ENCODE assay signal across 20 mouse cellular contexts in the genomic region with DNA sequence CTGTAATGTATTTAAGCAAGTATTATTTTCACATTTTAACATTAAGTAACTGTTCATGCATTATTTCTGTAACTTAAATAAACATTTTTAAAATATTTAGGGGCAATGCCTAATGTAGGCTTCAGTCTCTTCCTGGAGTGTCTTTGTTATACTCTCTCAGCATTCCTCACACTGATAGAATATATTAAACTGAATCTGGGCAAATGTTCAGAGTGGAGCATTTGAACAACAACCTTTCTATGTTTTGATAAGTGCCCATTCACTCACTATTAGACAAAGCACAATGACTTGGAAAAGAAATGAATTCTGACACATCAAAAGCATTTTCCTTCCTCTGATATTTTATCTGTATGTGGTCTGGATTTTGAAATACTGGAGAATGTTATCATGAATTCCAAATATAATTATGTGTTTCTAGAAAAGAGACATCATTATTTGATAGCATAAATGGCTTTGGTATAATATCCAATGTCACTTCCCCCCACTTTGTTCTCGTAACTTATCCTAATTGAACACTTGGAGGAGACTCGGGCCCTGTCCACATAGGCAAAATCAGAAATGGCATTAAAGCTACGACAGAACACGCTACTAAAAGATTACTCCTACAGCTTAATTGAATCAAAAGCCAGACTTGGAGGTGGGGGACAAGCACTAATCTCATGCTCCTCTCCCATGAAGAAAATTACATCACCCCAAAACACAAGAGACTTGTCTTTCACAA.
DNase-seq lines count a peak whose midpoint lies in the region; ATAC-seq and TF ChIP-seq lines count a peak whose summit lies in the region.
"Had no signal": no experiment of that assay in that cellular context is flagged by ENCODE, and none has a peak within 500 bp of the region (broad histone marks: within the 10 kb centered on the region; RNA-seq: fewer than 3 reads in every experiment).

No protein-coding gene starts in this region.

- H3K4me3 ChIP-seq in heart, embryonic 15.5 days: no peak overlapping the region
- H3K4me3 ChIP-seq in lung, embryonic 14.5 days (ENCODE audit: low read depth, low read length): no peak overlapping the region
- H3K4me3 ChIP-seq in lung, adult 2 months (replicated peaks; ENCODE audit: extremely low read depth, low read depth, low read length): no peak overlapping the region
- H3K4me3 ChIP-seq: embryonic facial prominence, embryonic 12.5 days; forebrain, embryonic 15.5 days; heart, embryonic 10.5 days; hindbrain, embryonic 15.5 days had no signal

- intact Hi-C loops in heart, postnatal 25 days (cut with DNase I): no loop called here

- no peaks in the 10 kb centered on the region for H3K27me3 ChIP-seq in heart, embryonic 15.5 days
- H3K27me3 ChIP-seq in lung, embryonic 14.5 days (ENCODE audit: insufficient read depth, low read length): no peaks in the 10 kb centered on the region
- H3K27me3 ChIP-seq: embryonic facial prominence, embryonic 12.5 days; forebrain, embryonic 15.5 days; hindbrain, embryonic 15.5 days had no signal

- DNase-seq in cerebellum, adult 9-10 months: peak; percentile 8
- DNase-seq in cerebellum, adult 11-12 months: no peak
- DNase-seq in heart, postnatal 25 days (ENCODE audit: low spot score): no peak
- peak; percentile 73 for DNase-seq in lung, embryonic 14.5 days
- DNase-seq in lung, adult 2 months: no peak
- peak; percentile 81 for DNase-seq in Muller cell, postnatal 12 days (ENCODE audit: inconsistent ontology term)
- DNase-seq in retina, embryonic 14.5 days (ENCODE audit: low spot score): no peak
- DNase-seq: adrenal gland, postnatal 10 days; B cell, adult 2 months; cerebellum, adult 2 months; cerebellum, postnatal 14 days; gastrocnemius, postnatal 14 days had no signal

- no peak overlapping the region for H3K4me2 ChIP-seq in heart, embryonic 15.5 days
- H3K4me2 ChIP-seq in lung, embryonic 14.5 days: no peak overlapping the region
- H3K4me2 ChIP-seq: embryonic facial prominence, embryonic 12.5 days; forebrain, embryonic 15.5 days; hindbrain, embryonic 15.5 days had no signal

- H3K4me1 ChIP-seq in heart, embryonic 15.5 days (replicated peaks): peaks cover 8% of the 10 kb centered on the region; the same call in 1 of the 2 replicates
- no peaks in the 10 kb centered on the region for H3K4me1 ChIP-seq in lung, embryonic 14.5 days (ENCODE audit: insufficient read depth)
- no peaks in the 10 kb centered on the region for H3K4me1 ChIP-seq in lung, adult 2 months (ENCODE audit: control insufficient read depth, insufficient read depth, low read length)
- H3K4me1 ChIP-seq: embryonic facial prominence, embryonic 12.5 days; forebrain, embryonic 15.5 days; heart, embryonic 10.5 days; hindbrain, embryonic 15.5 days had no signal

- no peaks in the 10 kb centered on the region for H3K9me3 ChIP-seq in heart, embryonic 15.5 days (replicated peaks)
- H3K9me3 ChIP-seq in lung, embryonic 14.5 days (ENCODE audit: low read depth, low read length): peaks cover 5% of the 10 kb centered on the region; the same call in 1 of the 2 replicates
- H3K9me3 ChIP-seq: embryonic facial prominence, embryonic 12.5 days; forebrain, embryonic 15.5 days; G1E; heart, embryonic 10.5 days; hindbrain, embryonic 15.5 days had no signal

- WGBS in heart, embryonic 15.5 days: 34% methylated on average over 4 of the region's 4 CpGs
- WGBS in lung, embryonic 14.5 days: 35% methylated on average over 4 of the region's 4 CpGs
- WGBS in lung, adult 2 months: 66% methylated on average over 4 of the region's 4 CpGs

- H3K27ac ChIP-seq in heart, embryonic 15.5 days: peak overlapping the region; percentile 21; the same call in 1 of the 2 replicates
- peak overlapping the region; percentile 21; the same call in 1 of the 2 replicates for H3K27ac ChIP-seq in lung, embryonic 14.5 days (ENCODE audit: low read depth)
- H3K27ac ChIP-seq: embryonic facial prominence, embryonic 12.5 days; forebrain, embryonic 15.5 days; heart, embryonic 10.5 days; hindbrain, embryonic 15.5 days had no signal

- no peak overlapping the region for H3K9ac ChIP-seq in heart, embryonic 15.5 days
- H3K9ac ChIP-seq in lung, embryonic 14.5 days: no peak overlapping the region
- H3K9ac ChIP-seq: embryonic facial prominence, embryonic 12.5 days; forebrain, embryonic 15.5 days; hindbrain, embryonic 15.5 days had no signal

- TF ChIP-seq POLR2A in lung, adult 2 months (IDR thresholded peaks at IDR 0.05; ENCODE audit: borderline replicate concordance, extremely low read depth, low read depth, low read length): no peak

- TF ChIP-seq CTCF in lung, embryonic 14.5 days (IDR thresholded peaks at IDR 0.05; ENCODE audit: low read depth): no peak
- no peak for TF ChIP-seq CTCF in lung, adult 2 months (IDR thresholded peaks at IDR 0.05; ENCODE audit: insufficient read depth, low read length)

- no peaks in the 10 kb centered on the region for H3K36me3 ChIP-seq in heart, embryonic 15.5 days
- H3K36me3 ChIP-seq in lung, embryonic 14.5 days (ENCODE audit: insufficient read depth): no peaks in the 10 kb centered on the region
- H3K36me3 ChIP-seq: embryonic facial prominence, embryonic 12.5 days; forebrain, embryonic 15.5 days; G1E; heart, embryonic 10.5 days; hindbrain, embryonic 15.5 days had no signal

- ATAC-seq in heart, embryonic 15.5 days (replicated peaks; ENCODE audit: insufficient number of reproducible peaks, insufficient read depth, low FRiP score, low read depth): no peak
- ATAC-seq in lung, embryonic 14.5 days (ENCODE audit: insufficient read depth): peak; percentile 85
- ATAC-seq: CD4-positive, CD25-positive, alpha-beta regulatory T cell, adult 4 months; forebrain, embryonic 15.5 days; intestine, embryonic 16.5 days had no signal

Comparison
In these comparisons a context has a peak if more than half of its experiments do, and no peak if none do; other contexts are left out.
1. DNase-seq: peak in cerebellum, adult 9-10 months (single experiment), lung, embryonic 14.5 days (single experiment) and Muller cell, postnatal 12 days (single experiment); none in cerebellum, adult 11-12 months (single experiment), heart, postnatal 25 days (single experiment), lung, adult 2 months (single experiment) and retina, embryonic 14.5 days (single experiment).